Mouse (Mus musculus): ENCODE measurements around the gene Atp8a2. TPM values are rescaled to one million over a fixed set of nuclear protein-coding genes. Genes with fewer than 3 reads are reported as not detected.

The Atp8a2 gene
- polyA plus RNA-seq, 1 experiment from 2014 or later, result 4.2 TPM

- Histone ChIP-seq H3K27ac (replicated peaks; ENCODE audit: low read depth, low read length) (peak overlapping the region; percentile 22; the same call in 1 of the 2 replicates), H3K9me3 (replicated peaks; ENCODE audit: control insufficient read depth, low read length) (no peaks in the 10 kb centered on the region), H3K4me1 (ENCODE audit: control insufficient read depth, insufficient read depth, low read length) (no peaks in the 10 kb centered on the region), H3K4me2 (ENCODE audit: low read depth, low read length) (no peak overlapping the region), H3K36me3 (replicated peaks; ENCODE audit: control insufficient read depth, insufficient read depth, low read depth, low read length) (no peaks in the 10 kb centered on the region), H3K4me3 (ENCODE audit: low read depth, low read length) (no peak overlapping the region), H3K9ac (replicated peaks; ENCODE audit: low read length) (no peak overlapping the region), H3K27me3 (ENCODE audit: control insufficient read depth, insufficient read depth, low read length) (no peaks in the 10 kb centered on the region)
- ATAC-seq (replicated peaks; ENCODE audit: insufficient number of reproducible peaks, low FRiP score, low TSS enrichment, low read depth), result no peak
- WGBS, result 55% methylated on average over 12 of the region's 12 CpGs
- peak; percentile 43 for DNase-seq (ENCODE audit: low spot score)
Measured at GRCm38 (mm10) chr14:59759900-59760493, 437.0 kb downstream of the Atp8a2 start.

DNA sequence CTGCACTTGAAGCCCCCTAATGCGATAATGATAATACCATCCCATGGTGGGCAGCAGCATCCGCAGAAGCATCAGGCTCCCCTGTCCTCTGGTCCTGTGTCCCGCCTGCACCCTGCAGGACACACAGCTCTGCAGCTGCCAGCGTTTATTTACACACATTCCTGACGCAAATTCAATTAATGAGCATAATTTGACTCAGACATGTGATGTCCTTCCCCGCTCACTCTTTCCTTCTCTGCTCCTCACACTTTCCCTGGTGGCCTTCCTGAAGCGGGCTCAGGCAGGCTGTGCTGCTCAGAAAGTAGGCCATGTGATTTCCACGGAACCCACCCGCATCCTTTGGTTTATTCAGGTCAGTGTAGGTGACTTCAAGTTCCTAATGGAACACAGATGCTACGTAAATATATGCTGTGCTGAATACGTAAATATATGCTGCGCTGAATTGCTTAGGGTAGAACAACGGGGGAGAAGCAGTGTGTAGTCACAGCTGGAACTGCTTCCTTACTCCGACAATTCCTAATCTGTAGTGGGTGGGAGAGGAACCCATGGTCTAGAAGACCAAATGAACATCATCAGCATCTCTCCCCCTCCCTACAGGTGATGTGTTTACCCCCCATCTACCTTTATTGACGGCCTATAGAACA is 437.7 kb downstream of the Atp8a2 start:
- Histone ChIP-seq H3K4me1 (ENCODE audit: control insufficient read depth, insufficient read depth, low read length) (no peaks in the 10 kb centered on the region), H3K36me3 (replicated peaks; ENCODE audit: control insufficient read depth, insufficient read depth, low read depth, low read length) (no peaks in the 10 kb centered on the region), H3K27ac (replicated peaks; ENCODE audit: low read depth, low read length) (peak overlapping the region; percentile 22; the same call in 1 of the 2 replicates), H3K4me2 (ENCODE audit: low read depth, low read length) (no peak overlapping the region), H3K27me3 (ENCODE audit: control insufficient read depth, insufficient read depth, low read length) (no peaks in the 10 kb centered on the region), H3K9ac (replicated peaks; ENCODE audit: low read length) (no peak overlapping the region), H3K4me3 (ENCODE audit: low read depth, low read length) (no peak overlapping the region), H3K9me3 (replicated peaks; ENCODE audit: control insufficient read depth, low read length) (no peaks in the 10 kb centered on the region)
- 40% methylated on average over 15 of the region's 15 CpGs for WGBS
- ATAC-seq (replicated peaks; ENCODE audit: insufficient number of reproducible peaks, low FRiP score, low TSS enrichment, low read depth) (peak; percentile 39; the same call in 1 of the 2 replicates), DNase-seq (ENCODE audit: low spot score) (peak; percentile 66)

- Histone ChIP-seq H3K4me2 (ENCODE audit: low read depth, low read length) (no peak overlapping the region), H3K4me1 (ENCODE audit: control insufficient read depth, insufficient read depth, low read length) (no peaks in the 10 kb centered on the region), H3K4me3 (ENCODE audit: low read depth, low read length) (no peak overlapping the region), H3K36me3 (replicated peaks; ENCODE audit: control insufficient read depth, insufficient read depth, low read depth, low read length) (no peaks in the 10 kb centered on the region), H3K9ac (replicated peaks; ENCODE audit: low read length) (no peak overlapping the region), H3K9me3 (replicated peaks; ENCODE audit: control insufficient read depth, low read length) (no peaks in the 10 kb centered on the region), H3K27ac (replicated peaks; ENCODE audit: low read depth, low read length) (no peak overlapping the region), H3K27me3 (ENCODE audit: control insufficient read depth, insufficient read depth, low read length) (no peaks in the 10 kb centered on the region)
- no peak for ATAC-seq (replicated peaks; ENCODE audit: insufficient number of reproducible peaks, low FRiP score, low TSS enrichment, low read depth)
- 85% methylated on average over 3 of the region's 3 CpGs for WGBS
- DNase-seq (ENCODE audit: low spot score), result no peak
Measured at GRCm38 (mm10) chr14:59752401-59752800, 444.6 kb downstream of the Atp8a2 start.

GRCm38 (mm10) chr14:59750005-59750404 is 447.0 kb downstream of the Atp8a2 start:
- no peak for ATAC-seq (replicated peaks; ENCODE audit: insufficient number of reproducible peaks, low FRiP score, low TSS enrichment, low read depth)
- H3K4me2 ChIP-seq (ENCODE audit: low read depth, low read length), result no peak overlapping the region
- H3K36me3 ChIP-seq (replicated peaks; ENCODE audit: control insufficient read depth, insufficient read depth, low read depth, low read length), result no peaks in the 10 kb centered on the region
- no peaks in the 10 kb centered on the region for H3K4me1 ChIP-seq (ENCODE audit: control insufficient read depth, insufficient read depth, low read length)
- DNase-seq (ENCODE audit: low spot score), result no peak
- WGBS, result 78% methylated on average over 6 of the region's 6 CpGs
- H3K9ac ChIP-seq (replicated peaks; ENCODE audit: low read length), result no peak overlapping the region
- no peaks in the 10 kb centered on the region for H3K9me3 ChIP-seq (replicated peaks; ENCODE audit: control insufficient read depth, low read length)
- H3K27ac ChIP-seq (replicated peaks; ENCODE audit: low read depth, low read length), result no peak overlapping the region
- no peaks in the 10 kb centered on the region for H3K27me3 ChIP-seq (ENCODE audit: control insufficient read depth, insufficient read depth, low read length)
- no peak overlapping the region for H3K4me3 ChIP-seq (ENCODE audit: low read depth, low read length)

GRCm38 (mm10) chr14:59745676-59746075 is 451.3 kb downstream of the Atp8a2 start:
- Histone ChIP-seq H3K4me3 (ENCODE audit: low read depth, low read length) (no peak overlapping the region), H3K27me3 (ENCODE audit: control insufficient read depth, insufficient read depth, low read length) (no peaks in the 10 kb centered on the region), H3K36me3 (replicated peaks; ENCODE audit: control insufficient read depth, insufficient read depth, low read depth, low read length) (no peaks in the 10 kb centered on the region), H3K27ac (replicated peaks; ENCODE audit: low read depth, low read length) (no peak overlapping the region), H3K4me1 (ENCODE audit: control insufficient read depth, insufficient read depth, low read length) (no peaks in the 10 kb centered on the region), H3K9ac (replicated peaks; ENCODE audit: low read length) (no peak overlapping the region), H3K4me2 (ENCODE audit: low read depth, low read length) (no peak overlapping the region), H3K9me3 (replicated peaks; ENCODE audit: control insufficient read depth, low read length) (no peaks in the 10 kb centered on the region)
- WGBS, result 61% methylated on average over 4 of the region's 4 CpGs
- ATAC-seq (replicated peaks; ENCODE audit: insufficient number of reproducible peaks, low FRiP score, low TSS enrichment, low read depth) (no peak), DNase-seq (ENCODE audit: low spot score) (no peak)

- Histone ChIP-seq H3K36me3 (replicated peaks; ENCODE audit: control insufficient read depth, insufficient read depth, low read depth, low read length) (no peaks in the 10 kb centered on the region), H3K4me3 (ENCODE audit: low read depth, low read length) (no peak overlapping the region), H3K9ac (replicated peaks; ENCODE audit: low read length) (no peak overlapping the region), H3K9me3 (replicated peaks; ENCODE audit: control insufficient read depth, low read length) (no peaks in the 10 kb centered on the region), H3K4me1 (ENCODE audit: control insufficient read depth, insufficient read depth, low read length) (no peaks in the 10 kb centered on the region), H3K27me3 (ENCODE audit: control insufficient read depth, insufficient read depth, low read length) (no peaks in the 10 kb centered on the region), H3K27ac (replicated peaks; ENCODE audit: low read depth, low read length) (no peak overlapping the region), H3K4me2 (ENCODE audit: low read depth, low read length) (no peak overlapping the region)
- no peak for DNase-seq (ENCODE audit: low spot score)
- 68% methylated on average over 5 of the region's 5 CpGs for WGBS
- ATAC-seq (replicated peaks; ENCODE audit: insufficient number of reproducible peaks, low FRiP score, low TSS enrichment, low read depth), result no peak
Measured at GRCm38 (mm10) chr14:59741752-59742151, 455.2 kb downstream of the Atp8a2 start.

GRCm38 (mm10) chr14:59739446-59739845 is 457.5 kb downstream of the Atp8a2 start:
- WGBS, result 57% methylated on average over 6 of the region's 6 CpGs
- no peak for ATAC-seq (replicated peaks; ENCODE audit: insufficient number of reproducible peaks, low FRiP score, low TSS enrichment, low read depth)
- Histone ChIP-seq H3K9ac (replicated peaks; ENCODE audit: low read length) (no peak overlapping the region), H3K9me3 (replicated peaks; ENCODE audit: control insufficient read depth, low read length) (no peaks in the 10 kb centered on the region), H3K27ac (replicated peaks; ENCODE audit: low read depth, low read length) (no peak overlapping the region), H3K27me3 (ENCODE audit: control insufficient read depth, insufficient read depth, low read length) (no peaks in the 10 kb centered on the region), H3K4me1 (ENCODE audit: control insufficient read depth, insufficient read depth, low read length) (no peaks in the 10 kb centered on the region), H3K4me3 (ENCODE audit: low read depth, low read length) (no peak overlapping the region), H3K4me2 (ENCODE audit: low read depth, low read length) (no peak overlapping the region), H3K36me3 (replicated peaks; ENCODE audit: control insufficient read depth, insufficient read depth, low read depth, low read length) (no peaks in the 10 kb centered on the region)
- DNase-seq (ENCODE audit: low spot score), result peak; percentile 39

- 55% methylated on average over 8 of the region's 8 CpGs for WGBS
- H3K4me1 ChIP-seq (ENCODE audit: control insufficient read depth, insufficient read depth, low read length), result no peaks in the 10 kb centered on the region
- H3K36me3 ChIP-seq (replicated peaks; ENCODE audit: control insufficient read depth, insufficient read depth, low read depth, low read length), result no peaks in the 10 kb centered on the region
- H3K27ac ChIP-seq (replicated peaks; ENCODE audit: low read depth, low read length), result no peak overlapping the region
- H3K4me2 ChIP-seq (ENCODE audit: low read depth, low read length), result no peak overlapping the region
- H3K27me3 ChIP-seq (ENCODE audit: control insufficient read depth, insufficient read depth, low read length), result no peaks in the 10 kb centered on the region
- no peak overlapping the region for H3K9ac ChIP-seq (replicated peaks; ENCODE audit: low read length)
- ATAC-seq (replicated peaks; ENCODE audit: insufficient number of reproducible peaks, low FRiP score, low TSS enrichment, low read depth) (no peak), DNase-seq (ENCODE audit: low spot score) (no peak)
- H3K4me3 ChIP-seq (ENCODE audit: low read depth, low read length), result no peak overlapping the region
- no peaks in the 10 kb centered on the region for H3K9me3 ChIP-seq (replicated peaks; ENCODE audit: control insufficient read depth, low read length)
Measured at GRCm38 (mm10) chr14:59737734-59738294, 459.2 kb downstream of the Atp8a2 start.
